Mouse (Mus musculus) macrophage (primary cell): ENCODE data around the gene Galnt6. TPM values are rescaled to one million over a fixed set of nuclear protein-coding genes. Genes with fewer than 3 reads are reported as not detected.

Experiments used
- H3K27ac ChIP-seq: fragments of 350-480 bp; formaldehyde crosslinking; 2 replicates; pipeline ENCODE4 v1.9.0; 2021
- H3K36me3 ChIP-seq: fragments of 350-480 bp; formaldehyde crosslinking; 2 replicates; pipeline ENCODE4 v1.9.0; 2021; ENCODE audit errors: inconsistent target
- H3K4me3 ChIP-seq: fragments of 350-480 bp; formaldehyde crosslinking; 2 replicates; pipeline ENCODE4 v1.9.0; 2021; ENCODE audit errors: inconsistent target
- H3K79me2 ChIP-seq: fragments of 350-480 bp; formaldehyde crosslinking; 2 replicates; pipeline ENCODE4 v1.9.0; 2021; ENCODE audit errors: inconsistent target
- WGBS: methylation state at CpG from one replicate; pipeline ENCODE4 v1.1.7; 2026; ENCODE audit warnings: inconsistent platforms; ENCODE audit not compliant: missing documents; 5-methylcytosine and 5-hydroxymethylcytosine counted together
- polyA plus RNA-seq: library from polyadenylated mRNA; stranded (reverse); fragments of 250-400 nt; gene quantifications from 3 replicates; pipeline ENCODE4 v1.2.4, GENCODE M21; 2018; ENCODE audit warnings: inconsistent platforms

Gene Galnt6
- polyA plus RNA-seq, 1 experiment from 2014 or later, result 75.4 TPM

DNA sequence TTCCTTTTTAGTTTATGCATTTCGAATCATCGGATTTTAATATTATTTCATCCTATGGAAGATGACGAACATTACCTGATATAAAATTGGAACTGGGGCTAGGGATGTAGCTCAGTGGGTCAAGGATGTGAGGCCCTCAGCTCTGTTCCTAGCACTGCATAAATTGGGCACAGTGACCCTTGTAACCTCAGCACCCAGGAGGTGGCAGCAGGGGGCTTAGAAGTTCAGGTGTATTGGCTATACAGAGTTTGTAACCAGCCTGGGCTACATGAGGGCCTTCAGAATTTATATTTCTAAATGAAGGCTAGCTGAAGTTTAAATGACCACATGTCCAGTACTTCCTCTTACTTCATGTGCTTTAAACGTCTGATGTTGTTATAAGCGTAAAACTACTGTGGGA, 7.7 kb downstream of the Galnt6 start:
- 77% methylated on average over 5 of the region's 5 CpGs for WGBS
- no peak overlapping the region for H3K27ac ChIP-seq
- H3K4me3 ChIP-seq, result no peak overlapping the region
- H3K79me2 ChIP-seq, result peaks cover 33% of the 10 kb centered on the region
- H3K36me3 ChIP-seq, result peaks cover 34% of the 10 kb centered on the region

DNA sequence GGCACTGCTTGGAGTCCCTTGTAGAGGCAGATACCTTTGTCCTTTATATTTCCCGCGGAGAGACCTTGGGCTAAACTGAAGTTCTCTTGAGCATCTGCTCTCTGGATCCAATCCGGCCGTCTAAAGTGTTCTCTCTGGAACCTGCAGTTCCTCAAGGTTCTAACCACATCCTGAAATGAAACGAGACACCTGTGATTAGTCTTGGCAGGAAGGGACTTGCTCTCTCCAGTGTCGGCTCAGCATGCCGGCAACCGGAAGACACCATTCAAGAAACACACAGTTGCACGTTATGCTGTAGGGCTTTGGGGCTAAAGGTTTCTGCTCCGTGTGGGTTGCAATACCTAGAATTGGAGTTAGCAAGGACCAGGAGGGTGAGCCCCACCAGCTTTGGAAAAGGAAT, 9.1 kb downstream of the Galnt6 start:
- Histone ChIP-seq H3K36me3 (peaks cover 34% of the 10 kb centered on the region), H3K79me2 (peaks cover 19% of the 10 kb centered on the region; the same call in 1 of the 2 replicates), H3K27ac (no peak overlapping the region), H3K4me3 (no peak overlapping the region)
- 55% methylated on average over 10 of the region's 10 CpGs for WGBS

- peaks cover 18% of the 10 kb centered on the region; the same call in 1 of the 2 replicates for H3K79me2 ChIP-seq
- 91% methylated on average over 5 of the region's 5 CpGs for WGBS
- no peak overlapping the region for H3K27ac ChIP-seq
- peaks cover 42% of the 10 kb centered on the region for H3K36me3 ChIP-seq
- no peak overlapping the region for H3K4me3 ChIP-seq
These were observed 10.0 kb downstream of the Galnt6 start for GRCm38 (mm10) chr15:100719217-100719616.

- Histone ChIP-seq H3K27ac (no peak overlapping the region), H3K36me3 (peaks cover 46% of the 10 kb centered on the region), H3K4me3 (no peak overlapping the region), H3K79me2 (peaks cover 15% of the 10 kb centered on the region; the same call in 1 of the 2 replicates)
- 94% methylated on average over 11 of the region's 11 CpGs for WGBS
These were observed 10.6 kb downstream of the Galnt6 start for GRCm38 (mm10) chr15:100718572-100718971.

GRCm38 (mm10) chr15:100717933-100718332, 11.2 kb downstream of the Galnt6 start:
- Histone ChIP-seq H3K79me2 (peaks cover 15% of the 10 kb centered on the region; the same call in 1 of the 2 replicates), H3K27ac (no peak overlapping the region), H3K36me3 (peaks cover 53% of the 10 kb centered on the region), H3K4me3 (no peak overlapping the region)
- WGBS, result 29% methylated on average over 6 of the region's 6 CpGs

GRCm38 (mm10) chr15:100715399-100715993, 13.7 kb downstream of the Galnt6 start:
- no peak overlapping the region for H3K27ac ChIP-seq
- peaks cover 77% of the 10 kb centered on the region for H3K36me3 ChIP-seq
- WGBS, result 93% methylated on average over 9 of the region's 9 CpGs
- H3K79me2 ChIP-seq, result peaks cover 4% of the 10 kb centered on the region; the same call in 1 of the 2 replicates
- no peak overlapping the region for H3K4me3 ChIP-seq

GRCm38 (mm10) chr15:100714470-100714869, 14.7 kb downstream of the Galnt6 start:
- Histone ChIP-seq H3K4me3 (no peak overlapping the region), H3K27ac (no peak overlapping the region), H3K79me2 (no peaks in the 10 kb centered on the region), H3K36me3 (peaks cover 74% of the 10 kb centered on the region)
- WGBS, result 90% methylated on average over 6 of the region's 8 CpGs

DNA sequence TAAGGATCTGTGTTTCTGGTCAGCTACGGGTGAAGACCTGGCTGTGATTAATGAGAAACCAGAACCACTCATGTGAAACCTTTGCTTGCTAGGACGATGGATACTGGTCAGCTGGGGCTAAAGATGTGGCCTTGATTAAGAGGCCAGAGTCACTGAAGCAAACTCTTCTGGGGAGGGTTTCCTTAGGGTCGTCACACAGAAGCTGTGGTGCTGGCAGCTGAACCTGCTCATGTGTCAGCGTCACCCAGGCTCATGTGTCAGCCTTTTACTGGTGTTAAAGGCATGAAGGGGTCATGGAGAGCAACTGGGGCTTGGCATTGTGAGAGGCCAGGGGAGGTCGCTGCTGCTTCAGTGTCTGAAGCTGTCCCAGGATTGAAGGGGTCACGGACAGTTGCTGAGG, 18.3 kb downstream of the Galnt6 start:
- H3K27ac ChIP-seq, result no peak overlapping the region
- H3K36me3 ChIP-seq, result peaks cover 56% of the 10 kb centered on the region
- no peaks in the 10 kb centered on the region for H3K79me2 ChIP-seq
- no peak overlapping the region for H3K4me3 ChIP-seq
- 95% methylated on average over 6 of the region's 6 CpGs for WGBS

- Histone ChIP-seq H3K4me3 (no peak overlapping the region), H3K79me2 (no peaks in the 10 kb centered on the region), H3K27ac (no peak overlapping the region), H3K36me3 (peaks cover 44% of the 10 kb centered on the region)
- 89% methylated on average over 8 of the region's 8 CpGs for WGBS
These were observed 20.6 kb downstream of the Galnt6 start for GRCm38 (mm10) chr15:100708433-100709078.

DNA sequence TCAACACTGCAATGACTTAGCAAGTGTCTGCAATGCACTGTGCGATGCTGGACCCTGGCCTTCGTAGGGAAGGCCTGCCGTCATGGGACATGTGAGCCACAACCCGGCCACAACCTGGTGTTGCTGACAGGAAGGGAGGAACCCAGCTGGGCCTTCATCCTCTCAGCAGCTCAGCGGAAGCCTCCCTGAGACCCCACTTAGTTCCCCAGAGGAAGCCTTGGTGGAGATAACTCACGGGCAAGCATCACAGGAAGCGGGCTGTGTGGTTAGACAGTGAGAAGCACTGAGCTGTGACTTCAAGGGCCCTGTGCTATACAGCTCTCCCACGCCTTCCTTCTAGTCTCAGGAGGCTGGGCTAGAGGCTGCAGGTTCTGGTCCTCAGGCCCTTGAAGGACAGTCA, 22.9 kb downstream of the Galnt6 start:
- 0 out of 2 replicates have a peak overlapping the region, but pooled peaks have one; percentile 1 for H3K27ac ChIP-seq
- WGBS, result 31% methylated on average over 8 of the region's 8 CpGs
- H3K79me2 ChIP-seq, result no peaks in the 10 kb centered on the region
- H3K36me3 ChIP-seq, result peaks cover 32% of the 10 kb centered on the region
- H3K4me3 ChIP-seq, result no peak overlapping the region

GRCm38 (mm10) chr15:100705376-100705775, 23.8 kb downstream of the Galnt6 start:
- Histone ChIP-seq H3K27ac (no peak overlapping the region), H3K79me2 (no peaks in the 10 kb centered on the region), H3K36me3 (peaks cover 29% of the 10 kb centered on the region), H3K4me3 (no peak overlapping the region)
- WGBS, result 89% methylated on average over 1 of the region's 1 CpGs

- Histone ChIP-seq H3K79me2 (no peaks in the 10 kb centered on the region), H3K4me3 (no peak overlapping the region), H3K36me3 (peaks cover 31% of the 10 kb centered on the region), H3K27ac (no peak overlapping the region)
- 96% methylated on average over 17 of the region's 17 CpGs for WGBS
These were observed 25.3 kb downstream of the Galnt6 start for GRCm38 (mm10) chr15:100703913-100704312.

GRCm38 (mm10) chr15:100701856-100702255, 27.3 kb downstream of the Galnt6 start:
- H3K36me3 ChIP-seq, result peaks cover 47% of the 10 kb centered on the region
- H3K4me3 ChIP-seq, result no peak overlapping the region
- no peak overlapping the region for H3K27ac ChIP-seq
- H3K79me2 ChIP-seq, result no peaks in the 10 kb centered on the region
- 100% methylated on average over 6 of the region's 6 CpGs for WGBS

DNA sequence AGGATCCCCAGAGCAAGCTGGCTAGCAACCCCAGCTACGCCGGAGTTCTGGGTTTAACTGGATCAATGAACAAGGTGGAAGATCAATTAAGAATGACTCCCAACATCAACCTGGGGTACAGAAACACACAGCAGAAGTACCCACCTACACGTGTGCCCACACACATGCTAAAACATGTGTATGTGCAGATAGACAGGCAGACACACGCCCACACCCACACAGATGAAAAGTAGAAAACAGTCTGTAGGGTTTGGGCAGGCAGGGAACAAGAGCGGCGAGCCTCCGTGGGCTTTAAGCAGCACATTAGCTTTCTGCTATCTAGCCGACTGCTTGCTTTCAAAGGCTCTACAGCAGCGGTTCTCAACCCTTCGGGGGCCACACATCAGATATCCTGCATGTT, 28.1 kb downstream of the Galnt6 start:
- WGBS, result 94% methylated on average over 10 of the region's 10 CpGs
- Histone ChIP-seq H3K4me3 (no peak overlapping the region), H3K79me2 (no peaks in the 10 kb centered on the region), H3K27ac (no peak overlapping the region), H3K36me3 (peaks cover 55% of the 10 kb centered on the region)

- Histone ChIP-seq H3K4me3 (no peak overlapping the region), H3K27ac (no peak overlapping the region), H3K36me3 (peaks cover 62% of the 10 kb centered on the region), H3K79me2 (no peaks in the 10 kb centered on the region)
- 97% methylated on average over 5 of the region's 5 CpGs for WGBS
These were observed 28.8 kb downstream of the Galnt6 start for GRCm38 (mm10) chr15:100700424-100700823.
